Mouse (Mus musculus) testis, adult 10 weeks (tissue): ENCODE data around the gene Ywhab. TPM values are rescaled to one million over a fixed set of nuclear protein-coding genes. Genes with fewer than 3 reads are reported as not detected.

Experiments
- polyA plus RNA-seq: library from polyadenylated mRNA; stranded (reverse); fragments of 350-450 nt; fragmentation: Illumina TruSeq; extraction: RNeasy Lipid Tissue Mini Kit (QIAGEN cat#74804); gene quantifications from one replicate; pipeline ENCODE4 v1.2.3, GENCODE M21; 2014; ENCODE audit warnings: low read depth, low replicate concordance

Gene Ywhab
- 68.3 TPM for polyA plus RNA-seq

GRCm38 (mm10) chr2:163994654-163994976 lies at the start of gene Ywhab:
Gene Ywhab (plus strand): TSS chr2:163994960.

DNA sequence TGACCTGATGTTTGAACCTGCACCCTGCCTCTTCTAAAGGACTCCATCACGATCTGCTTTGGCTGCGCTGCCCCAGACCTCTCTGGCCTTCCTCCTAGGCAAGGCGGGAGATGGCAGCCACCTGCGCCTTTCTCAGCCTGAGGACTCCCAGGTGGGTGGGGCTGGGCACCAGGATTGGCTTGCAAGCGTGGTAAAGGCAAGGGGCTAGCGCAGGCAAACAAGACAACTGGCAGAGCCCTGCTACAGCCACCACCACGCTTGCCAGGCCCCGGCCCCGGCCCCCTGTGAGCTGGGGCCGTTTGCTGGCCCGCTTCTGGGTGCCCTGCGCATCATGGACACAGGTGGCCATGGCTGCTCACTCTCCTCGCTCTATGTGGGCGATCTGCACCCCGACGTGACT lies 30.4 kb downstream of the Ywhab start, which contains the start of gene Pabpc1l:
Pabpc1l (plus strand) TSS at position 301 of the 400 bp plus-strand sequence.

Other genes starting within 250 kb of the Ywhab start
- gene Ada, start 244.7 kb upstream of the Ywhab start, polyA plus RNA-seq = 0.71 TPM
- gene Ccn5, start 174.1 kb upstream of the Ywhab start, polyA plus RNA-seq = 0.43 TPM
- not detected for gene Kcnk15, start 141.3 kb upstream of the Ywhab start, polyA plus RNA-seq
- 0.45 TPM for gene Rims4, start 76.3 kb upstream of the Ywhab start, polyA plus RNA-seq
- 0.42 TPM for gene Pabpc1l, start 30.5 kb downstream of the Ywhab start, polyA plus RNA-seq
- gene Stk4, start 75.4 kb downstream of the Ywhab start, polyA plus RNA-seq = 62.3 TPM
- gene Tomm34, start 76.2 kb downstream of the Ywhab start, polyA plus RNA-seq = 21.5 TPM
- gene Kcns1, start 176.2 kb downstream of the Ywhab start, polyA plus RNA-seq = 0.07 TPM
- gene Wfdc5, start 187.8 kb downstream of the Ywhab start, polyA plus RNA-seq = not detected
- not detected for gene Wfdc12, start 195.6 kb downstream of the Ywhab start, polyA plus RNA-seq
- gene Wfdc15a, start 205.2 kb downstream of the Ywhab start, polyA plus RNA-seq = 104 TPM
- 0.62 TPM for gene Wfdc15b, start 226.7 kb downstream of the Ywhab start, polyA plus RNA-seq
- gene Svs2, start 243.5 kb downstream of the Ywhab start, polyA plus RNA-seq = not detected